Mouse (Mus musculus): ENCODE data around the gene Adar.

The Adar gene

GRCm38 (mm10) chr3:89714359-89715206 is at the start of gene Adar:
TSS of gene Adar (plus strand) at chr3:89715022.
- peak; percentile 61 to 74 for DNase-seq (ENCODE audit: low read depth in 2 of 2, low spot score in 2 of 2)

- no peak for DNase-seq (ENCODE audit: low read depth in 2 of 2, low spot score in 2 of 2)
These were observed 47.7 kb upstream of the Adar start for GRCm38 (mm10) chr3:89667131-89667530.

- DNase-seq (ENCODE audit: low read depth in 2 of 2, low spot score in 2 of 2): no peak
These were observed 43.5 kb upstream of the Adar start for GRCm38 (mm10) chr3:89671334-89671733.

- peak in 1 of 2 experiments; percentile 22 for DNase-seq (ENCODE audit: low read depth in 2 of 2, low spot score in 2 of 2)
These were observed 42.1 kb upstream of the Adar start for GRCm38 (mm10) chr3:89672573-89673317.

- DNase-seq (ENCODE audit: low read depth in 2 of 2, low spot score in 2 of 2): no peak
These were observed 37.2 kb upstream of the Adar start for GRCm38 (mm10) chr3:89677617-89678016.

GRCm38 (mm10) chr3:89686031-89686430 is 28.8 kb upstream of the Adar start:
- DNase-seq (ENCODE audit: low read depth in 2 of 2, low spot score in 2 of 2): no peak

GRCm38 (mm10) chr3:89688694-89689581 is 25.9 kb upstream of the Adar start:
- peak; percentile 58 to 73 for DNase-seq (ENCODE audit: low read depth in 2 of 2, low spot score in 2 of 2)

GRCm38 (mm10) chr3:89691776-89692175 is 23.0 kb upstream of the Adar start:
- DNase-seq (ENCODE audit: low read depth in 2 of 2, low spot score in 2 of 2): no peak

GRCm38 (mm10) chr3:89696152-89696821 is 18.5 kb upstream of the Adar start:
- DNase-seq (ENCODE audit: low read depth in 2 of 2, low spot score in 2 of 2): no peak

GRCm38 (mm10) chr3:89698958-89699357 is 15.9 kb upstream of the Adar start:
- DNase-seq (ENCODE audit: low read depth in 2 of 2, low spot score in 2 of 2): no peak

GRCm38 (mm10) chr3:89700461-89700860 is 14.4 kb upstream of the Adar start:
- no peak for DNase-seq (ENCODE audit: low read depth in 2 of 2, low spot score in 2 of 2)

- no peak for DNase-seq (ENCODE audit: low read depth in 2 of 2, low spot score in 2 of 2)
These were observed 11.2 kb upstream of the Adar start for GRCm38 (mm10) chr3:89703596-89703995.

- no peak for DNase-seq (ENCODE audit: low read depth in 2 of 2, low spot score in 2 of 2)
These were observed 10.8 kb upstream of the Adar start for GRCm38 (mm10) chr3:89704064-89704463.

GRCm38 (mm10) chr3:89715207-89715966 is 565 bp downstream of the Adar start:
- DNase-seq (ENCODE audit: low read depth in 2 of 2, low spot score in 2 of 2): peak in 1 of 2 experiments; percentile 24

- DNase-seq (ENCODE audit: low read depth in 2 of 2, low spot score in 2 of 2): no peak
These were observed 1.1 kb downstream of the Adar start for GRCm38 (mm10) chr3:89715967-89716256.

GRCm38 (mm10) chr3:89722032-89722431 is 7.2 kb downstream of the Adar start:
- no peak for DNase-seq (ENCODE audit: low read depth in 2 of 2, low spot score in 2 of 2)

- no peak for DNase-seq (ENCODE audit: low read depth in 2 of 2, low spot score in 2 of 2)
These were observed 8.7 kb downstream of the Adar start for GRCm38 (mm10) chr3:89723400-89724084.

GRCm38 (mm10) chr3:89727028-89727427 is 12.2 kb downstream of the Adar start:
- DNase-seq (ENCODE audit: low read depth in 2 of 2, low spot score in 2 of 2): peak; percentile 10 to 45

- no peak for DNase-seq (ENCODE audit: low read depth in 2 of 2, low spot score in 2 of 2)
These were observed 14.0 kb downstream of the Adar start for GRCm38 (mm10) chr3:89728848-89729247.
